Mouse (Mus musculus) intestine, embryonic 16.5 days (tissue): Measurements from ENCODE around the gene Epb41l5. TPM values are rescaled to one million over a fixed set of nuclear protein-coding genes. Genes with fewer than 3 reads are reported as not detected.
A peak's percentile ranks its signal among the peaks of the same experiment; 100 is the strongest.

Source experiments
- ATAC-seq: fragments of 200-750 bp; cut with Nextera tagmentation; 2 replicates; pipeline ENCODE4 v1.8.0; 2017; ENCODE audit warnings: moderate TSS enrichment, moderate library complexity
- H3K27ac ChIP-seq: fragments of 300-500 bp; sonication (generic); 2 replicates; pipeline ENCODE4 v1.5.1; 2014; ENCODE audit warnings: mild to moderate bottlenecking, low read length
- H3K27me3 ChIP-seq: fragments of 300-500 bp; sonication (generic); replicated peaks from 2 replicates; pipeline ENCODE4 v1.6.1; 2014; ENCODE audit warnings: low read length, control low read depth, mixed read lengths; ENCODE audit not compliant: control insufficient read depth, insufficient read depth
- H3K36me3 ChIP-seq: fragments of 300-500 bp; sonication (generic); 2 replicates; pipeline ENCODE4 v1.6.1; 2014; ENCODE audit warnings: low read length, control low read depth; ENCODE audit not compliant: control insufficient read depth, insufficient read depth
- H3K4me1 ChIP-seq: fragments of 300-500 bp; sonication (generic); 2 replicates; pipeline ENCODE4 v1.6.1; 2014; ENCODE audit warnings: low read length, control low read depth, mixed read lengths; ENCODE audit not compliant: control insufficient read depth, insufficient read depth
- H3K4me2 ChIP-seq: fragments of 300-500 bp; sonication (generic); 2 replicates; pipeline ENCODE4 v1.6.1; 2014; ENCODE audit warnings: low read depth, low read length, control low read depth
- H3K4me3 ChIP-seq: fragments of 300-500 bp; sonication (generic); 2 replicates; pipeline ENCODE4 v1.5.1; 2014; ENCODE audit warnings: mild to moderate bottlenecking, low read length
- H3K9ac ChIP-seq: fragments of 300-500 bp; sonication (generic); 2 replicates; pipeline ENCODE4 v1.6.1; 2014; ENCODE audit warnings: low read depth, low read length
- H3K9me3 ChIP-seq: fragments of 300-500 bp; sonication (generic); 2 replicates; pipeline ENCODE4 v1.6.1; 2016; ENCODE audit warnings: low read length, control low read depth; ENCODE audit not compliant: control insufficient read depth
- WGBS: fragments of 180-500 bp; shearing (Covaris S2); extraction: QIAGEN DNeasy Blood & Tissue Kit; methylation state at CpG from one replicate; pipeline ENCODE4 v1.1.7; 2014; 5-methylcytosine and 5-hydroxymethylcytosine counted together
- polyA plus RNA-seq: library from polyadenylated mRNA; unstranded; fragments of >200 nt; fragmentation: Nextera tagmentation; extraction: Ambion mirVana; gene quantifications from 2 replicates; pipeline ENCODE4 v1.2.1, GENCODE M21; 2015

Gene Epb41l5
- polyA plus RNA-seq, 1 experiment from 2014 or later, result 36.3 TPM

- WGBS, result 80% methylated on average over 6 of the region's 6 CpGs
- H3K4me2 ChIP-seq, result no peak overlapping the region
- no peaks in the 10 kb centered on the region for H3K9me3 ChIP-seq
- H3K27me3 ChIP-seq, result no peaks in the 10 kb centered on the region
- no peak overlapping the region for H3K27ac ChIP-seq
- ATAC-seq, result no peak
- no peaks in the 10 kb centered on the region for H3K36me3 ChIP-seq
- H3K4me1 ChIP-seq, result peaks cover 6% of the 10 kb centered on the region
- no peak overlapping the region for H3K4me3 ChIP-seq
- no peak overlapping the region for H3K9ac ChIP-seq
Observed at GRCm38 (mm10) chr1:119543316-119543715, 105.5 kb downstream of the Epb41l5 start.

GRCm38 (mm10) chr1:119541570-119541969, 107.2 kb downstream of the Epb41l5 start:
- Histone ChIP-seq H3K27me3 (no peaks in the 10 kb centered on the region), H3K9ac (no peak overlapping the region), H3K27ac (no peak overlapping the region), H3K9me3 (no peaks in the 10 kb centered on the region), H3K4me2 (no peak overlapping the region), H3K4me1 (peaks cover 6% of the 10 kb centered on the region), H3K4me3 (no peak overlapping the region), H3K36me3 (no peaks in the 10 kb centered on the region)
- 58% methylated on average over 2 of the region's 3 CpGs for WGBS
- ATAC-seq, result peak; percentile 8; the same call in 1 of the 2 replicates

- Histone ChIP-seq H3K36me3 (no peaks in the 10 kb centered on the region), H3K27me3 (no peaks in the 10 kb centered on the region), H3K4me2 (no peak overlapping the region), H3K9ac (0 out of 2 replicates have a peak overlapping the region, but pooled peaks have one; percentile 38), H3K4me3 (no peak overlapping the region), H3K4me1 (peaks cover 6% of the 10 kb centered on the region), H3K27ac (peak overlapping the region; percentile 84), H3K9me3 (no peaks in the 10 kb centered on the region)
- ATAC-seq, result peak; percentile 91
- 57% methylated on average over 9 of the region's 9 CpGs for WGBS
Observed at GRCm38 (mm10) chr1:119540836-119541557, 107.8 kb downstream of the Epb41l5 start.

GRCm38 (mm10) chr1:119539252-119539651, 109.5 kb downstream of the Epb41l5 start:
- no peak for ATAC-seq
- no peak overlapping the region for H3K4me3 ChIP-seq
- H3K27me3 ChIP-seq, result no peaks in the 10 kb centered on the region
- no peak overlapping the region for H3K4me2 ChIP-seq
- no peak overlapping the region for H3K27ac ChIP-seq
- peaks cover 3% of the 10 kb centered on the region for H3K4me1 ChIP-seq
- H3K36me3 ChIP-seq, result no peaks in the 10 kb centered on the region
- 37% methylated on average over 2 of the region's 2 CpGs for WGBS
- no peaks in the 10 kb centered on the region for H3K9me3 ChIP-seq
- H3K9ac ChIP-seq, result no peak overlapping the region

GRCm38 (mm10) chr1:119537651-119538050, 111.1 kb downstream of the Epb41l5 start:
- Histone ChIP-seq H3K9ac (no peak overlapping the region), H3K4me1 (peaks cover 3% of the 10 kb centered on the region), H3K4me2 (no peak overlapping the region), H3K4me3 (no peak overlapping the region), H3K36me3 (no peaks in the 10 kb centered on the region), H3K27ac (no peak overlapping the region), H3K9me3 (no peaks in the 10 kb centered on the region), H3K27me3 (no peaks in the 10 kb centered on the region)
- ATAC-seq, result no peak
- WGBS, result 73% methylated on average over 6 of the region's 6 CpGs

GRCm38 (mm10) chr1:119536122-119536521, 112.7 kb downstream of the Epb41l5 start:
- no peaks in the 10 kb centered on the region for H3K27me3 ChIP-seq
- no peaks in the 10 kb centered on the region for H3K36me3 ChIP-seq
- no peaks in the 10 kb centered on the region for H3K9me3 ChIP-seq
- H3K4me1 ChIP-seq, result peaks cover 4% of the 10 kb centered on the region
- WGBS, result 84% methylated on average over 2 of the region's 2 CpGs
- no peak overlapping the region for H3K4me3 ChIP-seq
- no peak for ATAC-seq
- H3K27ac ChIP-seq, result no peak overlapping the region
- no peak overlapping the region for H3K4me2 ChIP-seq
- no peak overlapping the region for H3K9ac ChIP-seq

- H3K27me3 ChIP-seq, result no peaks in the 10 kb centered on the region
- H3K27ac ChIP-seq, result no peak overlapping the region
- peaks cover 10% of the 10 kb centered on the region; the same call in 1 of the 2 replicates for H3K4me1 ChIP-seq
- H3K36me3 ChIP-seq, result no peaks in the 10 kb centered on the region
- WGBS, result 91% methylated on average over 5 of the region's 5 CpGs
- ATAC-seq, result no peak
- no peak overlapping the region for H3K9ac ChIP-seq
- H3K9me3 ChIP-seq, result no peaks in the 10 kb centered on the region
- H3K4me2 ChIP-seq, result no peak overlapping the region
- no peak overlapping the region for H3K4me3 ChIP-seq
Observed at GRCm38 (mm10) chr1:119534341-119534740, 114.5 kb downstream of the Epb41l5 start.

- ATAC-seq, result no peak
- no peak overlapping the region for H3K4me3 ChIP-seq
- peaks cover 7% of the 10 kb centered on the region for H3K36me3 ChIP-seq
- 84% methylated on average over 18 of the region's 18 CpGs for WGBS
- H3K9me3 ChIP-seq, result 0 out of 2 replicates have a peak, but pooled peaks cover 6% of the 10 kb centered on the region
- no peak overlapping the region for H3K4me2 ChIP-seq
- H3K4me1 ChIP-seq, result peaks cover 10% of the 10 kb centered on the region; the same call in 1 of the 2 replicates
- H3K9ac ChIP-seq, result no peak overlapping the region
- H3K27me3 ChIP-seq, result no peaks in the 10 kb centered on the region
- no peak overlapping the region for H3K27ac ChIP-seq
Observed at GRCm38 (mm10) chr1:119533093-119533805, 115.6 kb downstream of the Epb41l5 start.

- H3K4me3 ChIP-seq, result no peak overlapping the region
- no peak overlapping the region for H3K9ac ChIP-seq
- 96% methylated on average over 6 of the region's 6 CpGs for WGBS
- peaks cover 16% of the 10 kb centered on the region for H3K36me3 ChIP-seq
- peaks cover 11% of the 10 kb centered on the region; the same call in 1 of the 2 replicates for H3K9me3 ChIP-seq
- H3K4me1 ChIP-seq, result peaks cover 10% of the 10 kb centered on the region; the same call in 1 of the 2 replicates
- H3K27me3 ChIP-seq, result no peaks in the 10 kb centered on the region
- no peak for ATAC-seq
- H3K27ac ChIP-seq, result no peak overlapping the region
- no peak overlapping the region for H3K4me2 ChIP-seq
Observed at GRCm38 (mm10) chr1:119532165-119532564, 116.6 kb downstream of the Epb41l5 start.
